Mouse (Mus musculus) heart, adult 2 months (tissue): ENCODE data around the gene Aif1. TPM values are rescaled to one million over a fixed set of nuclear protein-coding genes. Genes with fewer than 3 reads are reported as not detected.
A peak's percentile ranks its signal among the peaks of the same experiment; 100 is the strongest.
"Not testable (repeated sequence)": the region's sequence is repeated elsewhere in the genome, so short reads cannot be mapped to it uniquely, and the experiment has no call there.

ENCODE experiments used
- DNase-seq, 2 experiments: peaks; one replicate each; pipeline ENCODE4 v3.0.0; 2021
- H3K27ac ChIP-seq: fragments of 200-600 bp; 2 replicates; pipeline ENCODE4 v1.8.1; 2022
- H3K27me3 ChIP-seq: fragments of 200-500 bp; 2 replicates; pipeline ENCODE4 v1.6.1; 2012; ENCODE audit warnings: mild to moderate bottlenecking, low read length, inconsistent platforms, mixed read lengths; ENCODE audit not compliant: control insufficient read depth, insufficient read depth
- H3K36me3 ChIP-seq: fragments of 200-500 bp; 2 replicates; pipeline ENCODE4 v1.6.1; 2012; ENCODE audit warnings: low read length, inconsistent platforms; ENCODE audit not compliant: control insufficient read depth, insufficient read depth
- H3K4me1 ChIP-seq: fragments of 200-500 bp; 2 replicates; pipeline ENCODE4 v1.6.1; 2011; ENCODE audit warnings: low read length; ENCODE audit not compliant: control insufficient read depth, insufficient read depth
- H3K4me3 ChIP-seq: fragments of 200-600 bp; 2 replicates; pipeline ENCODE4 v1.8.1; 2022
- H3K79me2 ChIP-seq: fragments of 200-500 bp; replicated peaks from 2 replicates; pipeline ENCODE4 v1.6.1; 2012; ENCODE audit warnings: mild to moderate bottlenecking, inconsistent platforms, low read length, moderate library complexity, mixed read lengths; ENCODE audit not compliant: control insufficient read depth, insufficient read depth
- H3K9ac ChIP-seq: fragments of 200-500 bp; 2 replicates; pipeline ENCODE4 v1.6.1; 2012; ENCODE audit warnings: low read depth, mild to moderate bottlenecking, control low read depth, inconsistent platforms, low read length, mixed read lengths
- CTCF ChIP-seq: fragments of 200-600 bp; IDR thresholded peaks from 2 replicates; pipeline ENCODE4 v1.8.1; 2022; ENCODE audit warnings: antibody characterized with exemption, mild to moderate bottlenecking, moderate library complexity
- EP300 ChIP-seq: fragments of 200-500 bp; IDR thresholded peaks from 2 replicates; pipeline ENCODE4 v1.6.1; 2011; ENCODE audit warnings: low read depth, low read length, control low read depth; ENCODE audit not compliant: insufficient read depth
- POLR2A ChIP-seq: fragments of 200-500 bp; IDR thresholded peaks from 2 replicates; pipeline ENCODE4 v1.6.1; 2011; ENCODE audit warnings: mild to moderate bottlenecking, low read depth, low read length, control low read depth; ENCODE audit not compliant: insufficient read depth
- WGBS: fragments of 180-500 bp; shearing (Covaris S2); methylation state at CpG from one replicate; pipeline ENCODE4 v1.1.7; 2018; 5-methylcytosine and 5-hydroxymethylcytosine counted together
- intact Hi-C: fragments of 180-260 bp; cut with DNase I; formaldehyde crosslinking; loops from one replicate; pipeline ENCODE4 v1.15.1; 2025
- microRNA-seq, 2 experiments: library from miRNA; unstranded; fragments of <30 nt; microRNA quantifications; one replicate each; pipeline ENCODE4 v1.2.0; 2021
- polyA plus RNA-seq: library from polyadenylated mRNA; depleted of rRNA; stranded (reverse); fragments of >200 nt; gene quantifications from 2 replicates; pipeline ENCODE4 v1.2.3, GENCODE M21; 2012; rRNA removed
- total RNA-seq, 2 experiments: library from RNA; stranded (reverse); gene quantifications; 2 replicates each; pipeline ENCODE4 v1.2.3; 2021

Gene Aif1
- total and polyA plus RNA-seq, 3 experiments = 1.5 to 3.9 (median 2.9) TPM

GRCm38 (mm10) chr17:35125578-35125977, 50.3 kb downstream of the Aif1 start:
- H3K27me3 ChIP-seq = no peaks in the 10 kb centered on the region
- H3K79me2 ChIP-seq = peaks cover 2% of the 10 kb centered on the region; the same call in 1 of the 2 replicates
- no peak for TF ChIP-seq POLR2A
- no peak for TF ChIP-seq CTCF
- TF ChIP-seq EP300 = no peak
- peak overlapping the region; percentile 88 for H3K9ac ChIP-seq
- intact Hi-C loops = loop anchor here (5.0 kb wide), 1 partner anchor 37 kb away; the partner anchor contains the start of gene Prrc2a
- WGBS = 31% methylated on average over 6 of the region's 6 CpGs
- H3K4me3 ChIP-seq = peak overlapping the region; percentile 78
- no peaks in the 10 kb centered on the region for H3K36me3 ChIP-seq
- H3K4me1 ChIP-seq = peaks cover 7% of the 10 kb centered on the region
- H3K27ac ChIP-seq = peak overlapping the region; percentile 90
- no peak for DNase-seq

GRCm38 (mm10) chr17:35125081-35125480, 50.8 kb downstream of the Aif1 start:
- TF ChIP-seq POLR2A (no peak), EP300 (no peak), CTCF (no peak)
- peaks cover 9% of the 10 kb centered on the region for H3K4me1 ChIP-seq
- 97% methylated on average over 1 of the region's 1 CpGs for WGBS
- H3K36me3 ChIP-seq = peaks cover 2% of the 10 kb centered on the region
- DNase-seq = no peak
- peak overlapping the region; percentile 90; the same call in 1 of the 2 replicates for H3K27ac ChIP-seq
- H3K4me3 ChIP-seq = no peak overlapping the region
- peaks cover 5% of the 10 kb centered on the region; the same call in 1 of the 2 replicates for H3K79me2 ChIP-seq
- H3K9ac ChIP-seq = no peak overlapping the region
- no peaks in the 10 kb centered on the region for H3K27me3 ChIP-seq
- intact Hi-C loops = loop anchor here (5.0 kb wide), 1 partner anchor 37 kb away; the partner anchor contains the start of gene Prrc2a

- not testable (repeated sequence) for H3K9ac ChIP-seq, H3K79me2 ChIP-seq, H3K4me1 ChIP-seq, H3K27me3 ChIP-seq, H3K4me3 ChIP-seq, H3K36me3 ChIP-seq, DNase-seq, H3K27ac ChIP-seq
- WGBS = 89% methylated on average over 12 of the region's 12 CpGs
- intact Hi-C loops = loop anchor here (5.0 kb wide), 1 partner anchor 113 kb away; the partner anchor contains the start of gene Nfkbil1
These were observed 51.5 kb downstream of the Aif1 start for GRCm38 (mm10) chr17:35124261-35124896.

GRCm38 (mm10) chr17:35123287-35123686, 52.6 kb downstream of the Aif1 start:
- not testable (repeated sequence) for H3K79me2 ChIP-seq, H3K9ac ChIP-seq, H3K4me1 ChIP-seq, DNase-seq, H3K36me3 ChIP-seq, H3K4me3 ChIP-seq, H3K27ac ChIP-seq, H3K27me3 ChIP-seq
- 90% methylated on average over 9 of the region's 9 CpGs for WGBS
- intact Hi-C loops = loop anchor here (5.0 kb wide), 1 partner anchor 114 kb away; the partner anchor contains the start of gene Nfkbil1

GRCm38 (mm10) chr17:35121871-35122303, 54.0 kb downstream of the Aif1 start, which contains the start of gene Csnk2b:
TSS of gene Csnk2b (minus strand) at chr17:35122053.
- peaks cover 6% of the 10 kb centered on the region for H3K36me3 ChIP-seq
- H3K79me2 ChIP-seq = peaks cover 5% of the 10 kb centered on the region; the same call in 1 of the 2 replicates
- no peak for TF ChIP-seq EP300
- TF ChIP-seq CTCF = peak; percentile 40
- intact Hi-C loops = loop anchor here (2.0 to 5.0 kb wide), 3 partner anchors 13 to 115 kb away; partner anchors contain the start of genes Bag6 and Nfkbil1
- peak; percentile 31 to 50 for DNase-seq
- under 1% methylated on average over 19 of the region's 19 CpGs for WGBS
- peak within 1 kb of the TSS; percentile 91 for H3K27ac ChIP-seq
- H3K4me3 ChIP-seq = peak within 1 kb of the TSS; percentile 100
- peak within 1 kb of the TSS; percentile 88 for H3K9ac ChIP-seq
- peaks cover 8% of the 10 kb centered on the region for H3K4me1 ChIP-seq
- no peaks in the 10 kb centered on the region for H3K27me3 ChIP-seq

- intact Hi-C loops = loop anchor here (2.0 to 5.0 kb wide), 3 partner anchors 14 to 116 kb away; partner anchors contain the start of genes Bag6 and Nfkbil1
- H3K4me1 ChIP-seq = peaks cover 8% of the 10 kb centered on the region
- peak within 1 kb of the TSS; percentile 100 for H3K4me3 ChIP-seq
- H3K36me3 ChIP-seq = peaks cover 6% of the 10 kb centered on the region
- TF ChIP-seq POLR2A = peak; percentile 77
- TF ChIP-seq CTCF = peak; percentile 9; the same call in 1 of the 2 replicates
- TF ChIP-seq EP300 = no peak
- peak; percentile 97 to 99 for DNase-seq
- peak within 1 kb of the TSS; percentile 91 for H3K27ac ChIP-seq
- H3K79me2 ChIP-seq = peaks cover 5% of the 10 kb centered on the region; the same call in 1 of the 2 replicates
- WGBS = under 1% methylated on average over 50 of the region's 50 CpGs
- peak within 1 kb of the TSS; percentile 88 for H3K9ac ChIP-seq
- H3K27me3 ChIP-seq = no peaks in the 10 kb centered on the region
These were observed 54.6 kb downstream of the Aif1 start, which contains the start of gene Gpank1 for GRCm38 (mm10) chr17:35121143-35121799. TSS of gene Gpank1 (plus strand) at chr17:35121455.

Small RNA genes within 50 kb of the gene (microRNA-seq; reads per million reads assigned to microRNA genes)
- gene Mir6973a (0 reads per million in 2 experiments), gene Mir6974 (0.39 to 0.56 reads per million in 2 experiments)

Other genes with a start within 250 kb of the Aif1 start
Only the 30 nearest of the 39 such genes appear.
- 10 to 100 TPM; 10.0 to 10.9 TPM for gene Vwa7, start 159.5 kb downstream of the Aif1 start, total RNA-seq
- 7.5 and 10.2 TPM in 2 replicates for gene Vwa7, start 159.5 kb downstream of the Aif1 start, polyA plus RNA-seq
- not detected for gene Sapcd1, start 148.1 kb downstream of the Aif1 start, total RNA-seq
- 0.20 and 0.67 TPM in 2 replicates for gene Sapcd1, start 148.1 kb downstream of the Aif1 start, polyA plus RNA-seq
- gene Msh5, start 129.3 kb downstream of the Aif1 start, total RNA-seq = under 1 TPM; 0.23 to 0.29 TPM
- gene Msh5, start 129.3 kb downstream of the Aif1 start, polyA plus RNA-seq = 1.00 and 1.2 TPM in 2 replicates
- 10 to 100 TPM; 32.5 to 33.1 TPM for gene Clic1, start 126.1 kb downstream of the Aif1 start, total RNA-seq
- gene Clic1, start 126.1 kb downstream of the Aif1 start, polyA plus RNA-seq = 44.4 and 51.6 TPM in 2 replicates
- 10 to 100 TPM; 20.0 to 20.5 TPM for gene Ddah2, start 117.0 kb downstream of the Aif1 start, total RNA-seq
- 31.4 and 40.8 TPM in 2 replicates for gene Ddah2, start 117.0 kb downstream of the Aif1 start, polyA plus RNA-seq
- under 1 TPM; 0.34 to 0.55 TPM for gene Ly6g6c, start 110.7 kb downstream of the Aif1 start, total RNA-seq
- 0.23 and 0.64 TPM in 2 replicates for gene Ly6g6c, start 110.7 kb downstream of the Aif1 start, polyA plus RNA-seq
- 1 to 10 TPM in 1 of 2 experiments, under 1 TPM in 1; 0.31 to 2.4 TPM for gene Mpig6b, start 109.9 kb downstream of the Aif1 start, total RNA-seq
- gene Mpig6b, start 109.9 kb downstream of the Aif1 start, polyA plus RNA-seq = 0.32 and 1.4 TPM in 2 replicates
- not detected for gene Ly6g6e, start 99.2 kb downstream of the Aif1 start, total RNA-seq
- gene Ly6g6e, start 99.2 kb downstream of the Aif1 start, polyA plus RNA-seq = 0.41 TPM in 1 of 2 replicates, not detected in the other
- gene Ly6g6d, start 98.0 kb downstream of the Aif1 start, total RNA-seq = under 1 TPM in 1 of 2 experiments, not detected in 1; 0.61 TPM
- 1.3 and 1.6 TPM in 2 replicates for gene Ly6g6d, start 98.0 kb downstream of the Aif1 start, polyA plus RNA-seq
- gene Ly6g6f, start 90.5 kb downstream of the Aif1 start, total RNA-seq = not detected
- gene Ly6g6f, start 90.5 kb downstream of the Aif1 start, polyA plus RNA-seq = 0.27 TPM in 1 of 2 replicates, not detected in the other
- gene Abhd16a, start 86.8 kb downstream of the Aif1 start, total RNA-seq = 10 to 100 TPM; 53.2 to 62.5 TPM
- 95.7 and 98.2 TPM in 2 replicates for gene Abhd16a, start 86.8 kb downstream of the Aif1 start, polyA plus RNA-seq
- not detected for gene Ly6g5c, start 67.8 kb downstream of the Aif1 start, total RNA-seq
- not detected in 2 replicates for gene Ly6g5c, start 67.8 kb downstream of the Aif1 start, polyA plus RNA-seq
- gene Ly6g5b, start 60.6 kb downstream of the Aif1 start, total RNA-seq = under 1 TPM in 1 of 2 experiments, not detected in 1; 0.36 TPM
- 0.23 and 0.35 TPM in 2 replicates for gene Ly6g5b, start 60.6 kb downstream of the Aif1 start, polyA plus RNA-seq
- 1 to 10 TPM; 6.8 to 8.5 TPM for gene Gpank1, start 54.6 kb downstream of the Aif1 start, total RNA-seq
- 9.5 TPM in 2 replicates for gene Gpank1, start 54.6 kb downstream of the Aif1 start, polyA plus RNA-seq
- 100 to 1,000 TPM; 149 to 170 TPM for gene Csnk2b, start 54.0 kb downstream of the Aif1 start, total RNA-seq
- 297 and 301 TPM in 2 replicates for gene Csnk2b, start 54.0 kb downstream of the Aif1 start, polyA plus RNA-seq
- 10 to 100 TPM; 30.2 to 31.3 TPM for gene D17H6S53E, start 49.7 kb downstream of the Aif1 start, total RNA-seq
- 7.7 and 11.8 TPM in 2 replicates for gene D17H6S53E, start 49.7 kb downstream of the Aif1 start, polyA plus RNA-seq
- not detected for gene Apom, start 44.0 kb downstream of the Aif1 start, total RNA-seq
- gene Apom, start 44.0 kb downstream of the Aif1 start, polyA plus RNA-seq = not detected in 2 replicates
- 100 to 1,000 TPM; 216 to 252 TPM for gene Bag6, start 40.9 kb downstream of the Aif1 start, total RNA-seq
- gene Bag6, start 40.9 kb downstream of the Aif1 start, polyA plus RNA-seq = 140 and 150 TPM in 2 replicates
- gene Prrc2a, start 11.2 kb downstream of the Aif1 start, total RNA-seq = 100 to 1,000 TPM; 132 to 139 TPM
- gene Prrc2a, start 11.2 kb downstream of the Aif1 start, polyA plus RNA-seq = 183 and 197 TPM in 2 replicates
- 1 to 10 TPM; 4.1 to 4.5 TPM for gene Lst1, start 12.4 kb upstream of the Aif1 start, total RNA-seq
- 7.2 and 11.3 TPM in 2 replicates for gene Lst1, start 12.4 kb upstream of the Aif1 start, polyA plus RNA-seq
- gene Ltb, start 18.4 kb upstream of the Aif1 start, total RNA-seq = 1 to 10 TPM; 1.3 TPM
- 2.0 and 5.2 TPM in 2 replicates for gene Ltb, start 18.4 kb upstream of the Aif1 start, polyA plus RNA-seq
- gene Tnf, start 25.9 kb upstream of the Aif1 start, total RNA-seq = under 1 TPM in 1 of 2 experiments, not detected in 1; 0.34 TPM
- gene Tnf, start 25.9 kb upstream of the Aif1 start, polyA plus RNA-seq = 0.38 and 0.80 TPM in 2 replicates
- gene Lta, start 29.3 kb upstream of the Aif1 start, total RNA-seq = under 1 TPM in 1 of 2 experiments, not detected in 1; 0.23 TPM
- 0.12 TPM in 1 of 2 replicates, not detected in the other for gene Lta, start 29.3 kb upstream of the Aif1 start, polyA plus RNA-seq
- not detected for gene Gm16181, start 44.8 kb upstream of the Aif1 start, total RNA-seq
- gene Gm16181, start 44.8 kb upstream of the Aif1 start, polyA plus RNA-seq = 2.1 and 3.2 TPM in 2 replicates
- gene Atp6v1g2, start 57.6 kb upstream of the Aif1 start, total RNA-seq = 1 to 10 TPM; 3.0 to 3.2 TPM
- 6.4 and 10.1 TPM in 2 replicates for gene Atp6v1g2, start 57.6 kb upstream of the Aif1 start, polyA plus RNA-seq
- 1 to 10 TPM; 6.5 to 8.2 TPM for gene Nfkbil1, start 59.7 kb upstream of the Aif1 start, total RNA-seq
- 3.9 and 5.0 TPM in 2 replicates for gene Nfkbil1, start 59.7 kb upstream of the Aif1 start, polyA plus RNA-seq
- 10 to 100 TPM; 82.3 to 83.4 TPM for gene Ddx39b, start 65.7 kb upstream of the Aif1 start, total RNA-seq
- 148 and 178 TPM in 2 replicates for gene Ddx39b, start 65.7 kb upstream of the Aif1 start, polyA plus RNA-seq
- 100 to 1,000 TPM; 105 to 131 TPM for gene H2-D1, start 86.7 kb upstream of the Aif1 start, total RNA-seq
- gene H2-D1, start 86.7 kb upstream of the Aif1 start, polyA plus RNA-seq = 222 and 286 TPM in 2 replicates
- gene H2-Q1, start 144.3 kb upstream of the Aif1 start, total RNA-seq = 1 to 10 TPM; 1.5 TPM
- not detected in 2 replicates for gene H2-Q1, start 144.3 kb upstream of the Aif1 start, polyA plus RNA-seq
- 1 to 10 TPM; 1.1 TPM for gene H2-Q2, start 166.2 kb upstream of the Aif1 start, total RNA-seq
- gene H2-Q2, start 166.2 kb upstream of the Aif1 start, polyA plus RNA-seq = 0.12 and 0.31 TPM in 2 replicates